Mouse (Mus musculus) naive thymus-derived CD4-positive, alpha-beta T cell, adult 2 months (primary cell): ENCODE results near the gene Lbhd2.
A peak's percentile ranks its signal among the peaks of the same experiment; 100 is the strongest.

Experiments used
- DNase-seq: peaks from one replicate; pipeline ENCODE4 v3.0.0-alpha.2; 2011; ENCODE audit warnings: low read depth

The Lbhd2 gene

GRCm38 (mm10) chr12:111406622-111407021 lies at the start of gene Lbhd2:
Gene Lbhd2, plus strand, starts transcription at chr12:111406809.
- DNase-seq: no peak

- DNase-seq: no peak
Measured at GRCm38 (mm10) chr12:111360671-111361070, 45.9 kb upstream of the Lbhd2 start.

GRCm38 (mm10) chr12:111361319-111362098 lies 45.1 kb upstream of the Lbhd2 start:
- no peak for DNase-seq

- no peak for DNase-seq
Measured at GRCm38 (mm10) chr12:111364234-111364633, 42.4 kb upstream of the Lbhd2 start.

GRCm38 (mm10) chr12:111367065-111367464 lies 39.5 kb upstream of the Lbhd2 start:
- DNase-seq: no peak

GRCm38 (mm10) chr12:111370249-111370648 lies 36.4 kb upstream of the Lbhd2 start:
- no peak for DNase-seq

- DNase-seq: no peak
Measured at GRCm38 (mm10) chr12:111371905-111372304, 34.7 kb upstream of the Lbhd2 start.

GRCm38 (mm10) chr12:111373411-111373810 lies 33.2 kb upstream of the Lbhd2 start:
- DNase-seq: no peak

- no peak for DNase-seq
Measured at GRCm38 (mm10) chr12:111374727-111375126, 31.9 kb upstream of the Lbhd2 start.

- no peak for DNase-seq
Measured at GRCm38 (mm10) chr12:111375559-111375958, 31.1 kb upstream of the Lbhd2 start.

- DNase-seq: no peak
Measured at GRCm38 (mm10) chr12:111376053-111376452, 30.6 kb upstream of the Lbhd2 start.

GRCm38 (mm10) chr12:111376826-111377331 lies 29.7 kb upstream of the Lbhd2 start:
- no peak for DNase-seq

GRCm38 (mm10) chr12:111377376-111377973 lies 29.1 kb upstream of the Lbhd2 start, which contains the start of gene Cdc42bpb:
Gene Cdc42bpb, minus strand, starts transcription at chr12:111377718.
- DNase-seq: peak; percentile 22

- DNase-seq: no peak
Measured at GRCm38 (mm10) chr12:111377986-111378490, 28.6 kb upstream of the Lbhd2 start.

- DNase-seq: no peak
Measured at GRCm38 (mm10) chr12:111378812-111379211, 27.8 kb upstream of the Lbhd2 start.

- no peak for DNase-seq
Measured at GRCm38 (mm10) chr12:111385883-111386641, 20.5 kb upstream of the Lbhd2 start.

GRCm38 (mm10) chr12:111386642-111387120 lies 19.9 kb upstream of the Lbhd2 start:
- no peak for DNase-seq

GRCm38 (mm10) chr12:111387146-111387545 lies 19.5 kb upstream of the Lbhd2 start:
- no peak for DNase-seq

- DNase-seq: no peak
Measured at GRCm38 (mm10) chr12:111394008-111394407, 12.6 kb upstream of the Lbhd2 start.

GRCm38 (mm10) chr12:111396997-111397396 lies 9.6 kb upstream of the Lbhd2 start:
- no peak for DNase-seq

GRCm38 (mm10) chr12:111401454-111402184 lies 5.0 kb upstream of the Lbhd2 start:
- DNase-seq: peak; percentile 62
